Mouse (Mus musculus) limb, embryonic 14.5 days (tissue): Measurements from ENCODE around the gene Helz2. TPM values are rescaled to one million over a fixed set of nuclear protein-coding genes. Genes with fewer than 3 reads are reported as not detected.

ENCODE experiments used
- ATAC-seq: fragments of 200-750 bp; cut with Nextera tagmentation; 2 replicates; pipeline ENCODE4 v1.8.0; 2017; ENCODE audit warnings: low read depth, moderate number of reproducible peaks, moderate TSS enrichment; ENCODE audit not compliant: low FRiP score
- DNase-seq: peaks from one replicate; pipeline ENCODE4 v3.0.0-alpha.2; 2015; ENCODE audit warnings: low spot score
- H3K27ac ChIP-seq: fragments of 300-500 bp; sonication (generic); replicated peaks from 2 replicates; pipeline ENCODE4 v1.5.1; 2014; ENCODE audit warnings: low read depth, mild to moderate bottlenecking, low read length, moderate library complexity, mixed read lengths
- H3K27me3 ChIP-seq: fragments of 300-500 bp; sonication (generic); 2 replicates; pipeline ENCODE4 v1.6.1; 2014; ENCODE audit warnings: low read length, mixed read lengths; ENCODE audit not compliant: control insufficient read depth, insufficient read depth
- H3K36me3 ChIP-seq: fragments of 300-500 bp; sonication (generic); 2 replicates; pipeline ENCODE4 v1.6.1; 2014; ENCODE audit warnings: mild to moderate bottlenecking, low read length, moderate library complexity, mixed read lengths; ENCODE audit not compliant: control insufficient read depth, insufficient read depth
- H3K4me1 ChIP-seq: fragments of 300-500 bp; sonication (generic); 2 replicates; pipeline ENCODE4 v1.6.1; 2014; ENCODE audit warnings: antibody characterized with exemption, low read length, mixed read lengths; ENCODE audit not compliant: control insufficient read depth, insufficient read depth
- H3K4me2 ChIP-seq: fragments of 300-500 bp; sonication (generic); replicated peaks from 2 replicates; pipeline ENCODE4 v1.6.1; 2014; ENCODE audit warnings: low read depth, mild to moderate bottlenecking, low read length, moderate library complexity; ENCODE audit not compliant: severe bottlenecking
- H3K4me3 ChIP-seq: fragments of 300-500 bp; sonication (generic); replicated peaks from 2 replicates; pipeline ENCODE4 v1.5.1; 2014; ENCODE audit warnings: low read length
- H3K9ac ChIP-seq: fragments of 300-500 bp; sonication (generic); 2 replicates; pipeline ENCODE4 v1.6.1; 2014; ENCODE audit warnings: mild to moderate bottlenecking, low read depth, low read length, moderate library complexity; ENCODE audit not compliant: severe bottlenecking
- H3K9me3 ChIP-seq: fragments of 300-500 bp; sonication (generic); 2 replicates; pipeline ENCODE4 v1.6.1; 2016; ENCODE audit warnings: low read length; ENCODE audit not compliant: control insufficient read depth
- POLR2A ChIP-seq: fragments of 200-500 bp; IDR thresholded peaks from 2 replicates; pipeline ENCODE4 v1.8.0; 2012; ENCODE audit warnings: inconsistent platforms, mild to moderate bottlenecking, moderate library complexity, borderline replicate concordance; ENCODE audit not compliant: insufficient read depth, insufficient read length; ENCODE audit errors: extremely low read depth
- WGBS: fragments of 180-500 bp; shearing (Covaris S2); extraction: QIAGEN DNeasy Blood & Tissue Kit; methylation state at CpG from one replicate; pipeline ENCODE4 v1.1.7; 2014; 5-methylcytosine and 5-hydroxymethylcytosine counted together
- polyA plus RNA-seq, 2 experiments: library from polyadenylated mRNA; depleted of rRNA in 1 of 2; stranded (reverse) in 1 of 2; unstranded in 1 of 2; fragments of >200 nt; fragmentation: Nextera tagmentation in 1 of 2; extraction: Ambion mirVana in 1 of 2; gene quantifications; 2 replicates each; pipeline versions ENCODE4 v1.2.1 to v1.2.3; 2012 to 2014

Helz2 gene
- polyA plus RNA-seq, 2 experiments: 1.5 to 6.4 TPM

GRCm38 (mm10) chr2:181273829-181274228 is 32.0 kb upstream of the Helz2 start:
- no peak overlapping the region for H3K27ac ChIP-seq
- H3K4me1 ChIP-seq: no peaks in the 10 kb centered on the region
- TF ChIP-seq POLR2A: no peak
- no peak overlapping the region for H3K4me3 ChIP-seq
- no peak overlapping the region for H3K9ac ChIP-seq
- peaks cover 64% of the 10 kb centered on the region for H3K36me3 ChIP-seq
- no peak overlapping the region for H3K4me2 ChIP-seq
- ATAC-seq (no peak), DNase-seq (no peak)
- WGBS: 100% methylated on average over 2 of the region's 2 CpGs
- no peaks in the 10 kb centered on the region for H3K27me3 ChIP-seq
- no peaks in the 10 kb centered on the region for H3K9me3 ChIP-seq

GRCm38 (mm10) chr2:181272092-181272491 is 30.3 kb upstream of the Helz2 start:
- Histone ChIP-seq H3K9me3 (no peaks in the 10 kb centered on the region), H3K9ac (no peak overlapping the region), H3K27me3 (no peaks in the 10 kb centered on the region), H3K36me3 (peaks cover 65% of the 10 kb centered on the region), H3K4me3 (no peak overlapping the region), H3K27ac (no peak overlapping the region), H3K4me1 (no peaks in the 10 kb centered on the region), H3K4me2 (no peak overlapping the region)
- DNase-seq (no peak), ATAC-seq (no peak)
- whole genome bisulfite sequencing: 88% methylated on average over 2 of the region's 2 CpGs
- TF ChIP-seq POLR2A: no peak

- Histone ChIP-seq H3K36me3 (peaks cover 77% of the 10 kb centered on the region), H3K27me3 (no peaks in the 10 kb centered on the region), H3K4me2 (no peak overlapping the region), H3K9me3 (no peaks in the 10 kb centered on the region), H3K27ac (no peak overlapping the region), H3K4me3 (no peak overlapping the region), H3K4me1 (no peaks in the 10 kb centered on the region), H3K9ac (no peak overlapping the region)
- ATAC-seq: no peak
- TF ChIP-seq POLR2A: no peak
- no peak for DNase-seq
- WGBS: 88% methylated on average over 2 of the region's 2 CpGs
Measured at GRCm38 (mm10) chr2:181266839-181267238, 25.0 kb upstream of the Helz2 start.

DNA sequence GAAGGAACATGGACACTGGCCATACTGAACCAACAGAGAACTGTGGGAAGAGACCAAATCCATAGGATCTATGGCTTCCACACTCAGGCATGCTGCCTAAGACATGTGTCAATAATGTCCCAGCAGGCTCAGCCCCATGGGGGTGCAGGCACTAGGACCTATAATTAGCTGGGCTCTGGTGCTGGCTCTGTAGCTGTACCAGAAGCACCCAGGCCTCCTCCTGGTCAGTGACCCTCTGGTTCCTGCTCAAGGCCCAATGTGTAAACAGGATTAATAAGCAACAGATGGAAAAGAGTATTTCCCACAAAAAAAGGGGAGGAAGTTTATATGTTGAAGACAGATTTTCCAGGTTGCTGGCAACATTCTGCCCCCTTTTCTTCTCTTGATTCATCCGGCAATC is 11.4 kb upstream of the Helz2 start:
- H3K36me3 ChIP-seq: peaks cover 57% of the 10 kb centered on the region
- no peak overlapping the region for H3K9ac ChIP-seq
- no peak overlapping the region for H3K4me3 ChIP-seq
- DNase-seq (no peak), ATAC-seq (no peak)
- WGBS: 90% methylated on average over 1 of the region's 1 CpGs
- H3K4me2 ChIP-seq: no peak overlapping the region
- no peaks in the 10 kb centered on the region for H3K27me3 ChIP-seq
- TF ChIP-seq POLR2A: no peak
- H3K27ac ChIP-seq: no peak overlapping the region
- no peaks in the 10 kb centered on the region for H3K4me1 ChIP-seq
- H3K9me3 ChIP-seq: no peaks in the 10 kb centered on the region

GRCm38 (mm10) chr2:181251841-181252240 is 10.0 kb upstream of the Helz2 start:
- H3K36me3 ChIP-seq: peaks cover 54% of the 10 kb centered on the region
- H3K9ac ChIP-seq: no peak overlapping the region
- DNase-seq: no peak
- H3K27ac ChIP-seq: no peak overlapping the region
- no peaks in the 10 kb centered on the region for H3K4me1 ChIP-seq
- H3K27me3 ChIP-seq: no peaks in the 10 kb centered on the region
- ATAC-seq: no peak
- no peak for TF ChIP-seq POLR2A
- no peak overlapping the region for H3K4me3 ChIP-seq
- no peaks in the 10 kb centered on the region for H3K9me3 ChIP-seq
- H3K4me2 ChIP-seq: no peak overlapping the region
- WGBS: 89% methylated on average over 1 of the region's 1 CpGs

- Histone ChIP-seq H3K4me1 (no peaks in the 10 kb centered on the region), H3K4me3 (no peak overlapping the region), H3K4me2 (no peak overlapping the region), H3K27ac (no peak overlapping the region), H3K36me3 (peaks cover 32% of the 10 kb centered on the region), H3K9me3 (no peaks in the 10 kb centered on the region), H3K9ac (no peak overlapping the region), H3K27me3 (no peaks in the 10 kb centered on the region)
- no peak for ATAC-seq
- no peak for DNase-seq
- no peak for TF ChIP-seq POLR2A
- WGBS: 83% methylated on average over 10 of the region's 10 CpGs
Measured at GRCm38 (mm10) chr2:181249217-181249616, 7.4 kb upstream of the Helz2 start.
